Mouse (Mus musculus): Measurements from ENCODE around the gene Phf19.

The Phf19 gene

GRCm38 (mm10) chr2:34913218-34914068 is at the start of gene Phf19:
Gene Phf19 (minus strand): TSS chr2:34914026.
- CTCF ChIA-PET, result interaction anchor here in 2 of 4 experiments (0.6 to 1.3 kb wide), 6 partner anchors 8 to 1278 kb away, joined by 3 to 5 read pairs (median 3); no protein-coding TSS in a partner anchor

GRCm38 (mm10) chr2:34963371-34963956 is 49.6 kb upstream of the Phf19 start:
- POLR2A ChIA-PET, result interaction anchor here in 2 of 4 experiments (0.7 to 2.8 kb wide), 21 partner anchors 9 to 373 kb away, joined by 3 to 16 read pairs (median 4); partner anchors contain the start of genes Stom (in 2 of the 2), Phf19 (in 1 of the 2) and Rabepk (in 1 of the 2)
- CTCF ChIA-PET, result interaction anchor here in 1 of 4 experiments (0.9 kb wide), 1 partner anchor 66 kb away, joined by 3 read pairs; no protein-coding TSS in a partner anchor

More at GRCm38 (mm10) chr2:34913218-34914068, at the start of gene Phf19:
- POLR2A ChIA-PET, result interaction anchor here in 2 of 4 experiments (0.6 to 4.5 kb wide), 27 partner anchors 8 to 155 kb away, joined by 3 to 69 read pairs (median 4); partner anchors contain the start of genes Fbxw2 (in 1 of the 2), Hspa5 (in 1 of the 2), Rabepk (in 1 of the 2) and Traf1 (in 1 of the 2)

GRCm38 (mm10) chr2:34962893-34963292 is 49.1 kb upstream of the Phf19 start:
- ChIA-PET CTCF (no interaction called here), POLR2A (interaction anchor here in 2 of 4 experiments (0.7 to 2.8 kb wide), 14 partner anchors 10 to 374 kb away, joined by 3 to 16 read pairs (median 4); partner anchors contain the start of genes Rabepk (in 1 of the 2) and Stom (in 1 of the 2))

- POLR2A ChIA-PET, result interaction anchor here in 3 of 4 experiments (0.7 to 2.8 kb wide), 22 partner anchors 11 to 190 kb away, joined by 3 to 16 read pairs (median 4); partner anchors contain the start of genes Hspa5 (in 1 of the 3) and Phf19 (in 1 of the 3)
These were observed 48.4 kb upstream of the Phf19 start for GRCm38 (mm10) chr2:34962211-34962610.

GRCm38 (mm10) chr2:34961481-34962036 is 47.7 kb upstream of the Phf19 start, which contains the start of gene Traf1:
Gene Traf1 (minus strand): TSS chr2:34961772.
- POLR2A ChIA-PET, result interaction anchor here in 3 of 4 experiments (0.7 to 2.8 kb wide), 30 partner anchors 11 to 499 kb away, joined by 3 to 16 read pairs (median 5); partner anchors contain the start of genes Hspa5 (in 3 of the 3) and Phf19 (in 1 of the 3)

More at GRCm38 (mm10) chr2:34962211-34962610, 48.4 kb upstream of the Phf19 start:
- CTCF ChIA-PET, result interaction anchor here in 2 of 4 experiments (0.8 to 1.4 kb wide), 3 partner anchors 64 to 291 kb away, joined by 3 to 4 read pairs (median 3); no protein-coding TSS in a partner anchor

GRCm38 (mm10) chr2:34960966-34961365 is 47.1 kb upstream of the Phf19 start:
- CTCF ChIA-PET, result interaction anchor here in 3 of 4 experiments (0.6 to 1.4 kb wide), 3 partner anchors 63 to 124 kb away, joined by 3 to 9 read pairs (median 4); no protein-coding TSS in a partner anchor
- POLR2A ChIA-PET, result interaction anchor here in 3 of 4 experiments (0.6 to 2.8 kb wide), 27 partner anchors 10 to 500 kb away, joined by 3 to 16 read pairs (median 5); partner anchors contain the start of gene Hspa5 (in 3 of the 3)

More at GRCm38 (mm10) chr2:34961481-34962036, 47.7 kb upstream of the Phf19 start, which contains the start of gene Traf1:
- CTCF ChIA-PET, result interaction anchor here in 3 of 4 experiments (0.6 to 1.4 kb wide), 5 partner anchors 64 to 503 kb away, joined by 3 to 9 read pairs (median 3); no protein-coding TSS in a partner anchor

- ChIA-PET CTCF (interaction anchor here in 1 of 4 experiments (0.6 to 1.4 kb wide), 2 partner anchors 12 to 63 kb away, joined by 3 to 4 read pairs; no protein-coding TSS in a partner anchor), POLR2A (interaction anchor here in 2 of 4 experiments (0.6 to 2.8 kb wide), 10 partner anchors 11 to 189 kb away, joined by 3 to 16 read pairs (median 6); partner anchors contain the start of gene Hspa5 (in 1 of the 2))
These were observed 46.6 kb upstream of the Phf19 start for GRCm38 (mm10) chr2:34960466-34960865.

GRCm38 (mm10) chr2:34958582-34958981 is 44.8 kb upstream of the Phf19 start:
- POLR2A ChIA-PET, result no interaction called here

GRCm38 (mm10) chr2:34958036-34958435 is 44.2 kb upstream of the Phf19 start:
- ChIA-PET CTCF (no interaction called here), POLR2A (interaction anchor here in 2 of 4 experiments (0.6 to 2.1 kb wide), 2 partner anchors 13 to 51 kb away, joined by 3 to 9 read pairs; no protein-coding TSS in a partner anchor)

More at GRCm38 (mm10) chr2:34958582-34958981, 44.8 kb upstream of the Phf19 start:
- CTCF ChIA-PET, result no interaction called here

- POLR2A ChIA-PET, result interaction anchor here in 2 of 4 experiments (0.6 to 2.1 kb wide), 3 partner anchors 9 to 50 kb away, joined by 3 to 9 read pairs (median 5); no protein-coding TSS in a partner anchor
- CTCF ChIA-PET, result no interaction called here
These were observed 43.6 kb upstream of the Phf19 start for GRCm38 (mm10) chr2:34957405-34957804.

GRCm38 (mm10) chr2:34956941-34957340 is 43.1 kb upstream of the Phf19 start:
- ChIA-PET POLR2A (interaction anchor here in 2 of 4 experiments (0.7 to 2.1 kb wide), 4 partner anchors 8 to 185 kb away, joined by 3 to 9 read pairs (median 4); partner anchors contain the start of gene Hspa5 (in 1 of the 2)), CTCF (interaction anchor here in 1 of 4 experiments (0.7 kb wide), 1 partner anchor 102 kb away, joined by 3 read pairs; no protein-coding TSS in a partner anchor)

- CTCF ChIA-PET, result no interaction called here
- POLR2A ChIA-PET, result interaction anchor here in 2 of 4 experiments (1.0 to 1.3 kb wide), 4 partner anchors 8 to 11 kb away, joined by 3 to 4 read pairs (median 3); no protein-coding TSS in a partner anchor
These were observed 40.5 kb upstream of the Phf19 start for GRCm38 (mm10) chr2:34954344-34954743.

GRCm38 (mm10) chr2:34953547-34954116 is 39.8 kb upstream of the Phf19 start:
- ChIA-PET CTCF (interaction anchor here in 1 of 4 experiments (0.6 kb wide), 1 partner anchor 119 kb away, joined by 9 read pairs; no protein-coding TSS in a partner anchor), POLR2A (interaction anchor here in 2 of 4 experiments (1.0 to 1.3 kb wide), 3 partner anchors 9 to 11 kb away, joined by 3 to 4 read pairs (median 3); no protein-coding TSS in a partner anchor)

- CTCF ChIA-PET, result interaction anchor here in 1 of 4 experiments (0.6 kb wide), 1 partner anchor 120 kb away, joined by 9 read pairs; no protein-coding TSS in a partner anchor
- POLR2A ChIA-PET, result no interaction called here
These were observed 39.2 kb upstream of the Phf19 start for GRCm38 (mm10) chr2:34953018-34953417.

- ChIA-PET CTCF (no interaction called here), POLR2A (interaction anchor here in 2 of 4 experiments (0.8 to 3.6 kb wide), 4 partner anchors 10 to 26 kb away, joined by 3 to 14 read pairs (median 6); partner anchors contain the start of gene Traf1 (in 1 of the 2))
These were observed 37.6 kb upstream of the Phf19 start for GRCm38 (mm10) chr2:34951469-34951868.

- ChIA-PET CTCF (interaction anchor here in 1 of 4 experiments (0.5 kb wide), 2 partner anchors 11 to 1103 kb away, joined by 3 to 7 read pairs; no protein-coding TSS in a partner anchor), POLR2A (interaction anchor here in 2 of 4 experiments (0.6 to 15.2 kb wide), 19 partner anchors 8 to 177 kb away, joined by 3 to 391 read pairs (median 4); partner anchors contain the start of genes Cntrl (in 1 of the 2), Hspa5 (in 1 of the 2), Phf19 (in 1 of the 2) and Traf1 (in 1 of the 2))
These were observed 34.8 kb upstream of the Phf19 start for GRCm38 (mm10) chr2:34948622-34949021.
